ENCODE assay signal across 3 mouse cellular contexts in genomic region chr11:109289378-109289777, GRCm38 (mm10). TPM values are rescaled to one million over a fixed set of nuclear protein-coding genes. Genes with fewer than 3 reads are reported as not detected.
"Had no signal": no experiment of that assay in that cellular context is flagged by ENCODE, and none has a peak within 500 bp of the region (broad histone marks: within the 10 kb centered on the region; RNA-seq: fewer than 3 reads in every experiment).

No protein-coding gene starts in this region.

RNA-seq across cellular contexts. Expression of gene Rgs9, which starts 8.6 kb away (rescaled TPM):
- total RNA-seq: gastrocnemius, adult 18-20 months; gastrocnemius, adult 8-10 months; gastrocnemius, postnatal 36 days had no signal
